Mouse (Mus musculus): ENCODE data around the gene Cuedc2.

The Cuedc2 gene

GRCm38 (mm10) chr19:46305432-46306267 lies 32.9 kb downstream of the Cuedc2 start:
- DNase-seq = peak; percentile 74

- no peak for DNase-seq
These were observed 33.6 kb downstream of the Cuedc2 start for GRCm38 (mm10) chr19:46304908-46305333.

GRCm38 (mm10) chr19:46304216-46304841 lies 34.2 kb downstream of the Cuedc2 start, which contains the start of gene Nfkb2:
Nfkb2 (plus strand) TSS chr19:46304320.
- DNase-seq = peak; percentile 77

DNA sequence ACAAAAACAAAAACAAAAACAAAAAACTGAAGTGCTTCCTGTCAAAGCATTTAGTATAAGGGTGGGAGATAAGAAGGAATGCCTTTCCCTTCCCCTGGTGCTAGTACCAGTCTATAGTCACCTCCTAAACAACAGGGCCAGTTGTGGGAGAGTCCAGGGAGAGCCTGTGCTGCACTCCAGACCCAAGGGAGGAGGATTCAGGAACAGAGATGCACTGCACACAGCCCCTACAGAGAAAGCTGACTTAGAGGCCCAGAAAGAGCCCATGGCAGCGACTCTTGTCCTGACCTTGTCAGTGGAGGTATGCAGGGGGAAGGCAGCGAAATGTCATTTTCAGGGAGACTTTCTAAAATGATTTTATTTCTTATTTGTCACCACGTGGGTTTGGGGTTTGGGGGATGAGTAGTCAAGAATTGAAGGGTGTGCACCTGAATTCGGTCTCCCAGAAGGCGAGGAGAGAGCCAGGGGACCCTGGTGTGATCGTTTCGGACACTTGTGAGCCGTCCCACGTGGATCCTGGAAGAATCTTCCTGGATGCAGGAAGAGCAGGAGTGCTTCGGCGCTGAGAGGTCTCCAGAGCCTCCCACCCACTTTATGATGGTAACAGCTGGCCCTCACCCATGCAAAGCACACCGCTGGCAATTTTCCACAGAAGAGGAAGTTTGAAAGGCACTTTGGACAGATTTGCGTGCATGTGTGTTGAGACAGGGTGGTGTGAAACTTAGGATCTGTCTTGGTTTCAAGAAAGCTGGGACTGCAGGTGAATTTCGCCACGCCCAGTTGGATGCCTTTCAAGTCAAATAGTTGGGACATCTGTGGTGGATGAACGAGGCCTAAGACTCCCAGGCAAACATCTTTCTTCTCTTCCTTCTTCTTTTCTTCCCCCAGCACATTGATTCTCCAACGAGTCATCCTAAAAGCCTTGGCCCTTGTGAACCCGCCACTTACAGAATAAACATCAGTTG lies 35.0 kb downstream of the Cuedc2 start:
- no peak for DNase-seq

- DNase-seq = no peak
These were observed 36.0 kb downstream of the Cuedc2 start for GRCm38 (mm10) chr19:46302551-46302950.

- no peak for DNase-seq
These were observed 38.0 kb downstream of the Cuedc2 start for GRCm38 (mm10) chr19:46300294-46301045.

DNA sequence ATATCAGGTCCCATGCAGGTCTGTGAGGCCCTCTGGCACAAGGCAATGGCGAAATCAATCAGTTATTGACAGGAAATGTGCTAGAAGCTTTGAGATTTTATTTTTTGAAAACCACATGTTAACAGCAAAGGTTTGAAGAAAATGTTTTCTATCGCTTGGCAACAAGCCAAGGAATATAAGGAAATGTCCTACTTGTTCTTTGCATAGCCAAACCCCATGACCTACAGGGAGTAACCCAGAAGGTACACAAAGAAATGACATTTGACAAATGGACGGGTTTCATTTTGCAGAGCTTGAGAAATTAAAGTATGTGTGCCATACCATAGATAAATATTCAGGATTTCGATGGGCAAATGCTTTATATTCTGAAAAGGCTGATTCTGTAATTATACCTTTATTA lies 41.6 kb downstream of the Cuedc2 start:
- no peak for DNase-seq

DNA sequence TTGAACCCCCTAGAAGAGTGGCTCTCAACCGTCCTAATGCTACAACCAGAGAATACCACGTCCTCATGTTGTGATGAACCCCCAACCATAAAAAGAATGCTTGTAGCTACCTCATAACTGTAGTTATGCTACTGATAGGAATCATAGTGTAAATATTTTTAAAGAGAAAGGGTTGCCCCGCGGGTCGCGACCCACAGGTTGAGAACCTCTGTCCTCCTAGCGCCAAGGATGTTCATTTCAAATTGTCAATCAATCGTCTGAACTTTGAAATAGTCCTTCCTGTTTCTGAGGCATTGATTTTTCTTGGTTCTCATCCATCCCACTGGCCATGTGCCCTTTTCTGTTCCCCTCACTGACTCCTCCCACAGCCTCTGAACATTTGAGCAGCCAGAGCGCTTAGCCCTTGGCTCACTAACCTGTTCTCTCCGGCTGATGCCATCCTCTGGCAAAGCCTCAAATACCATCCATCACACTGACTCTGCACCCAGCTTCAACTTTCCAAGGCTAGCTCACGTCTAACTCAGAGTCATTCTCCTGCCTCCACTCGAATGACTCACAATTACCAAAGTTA lies 47.9 kb downstream of the Cuedc2 start:
- DNase-seq = no peak

DNA sequence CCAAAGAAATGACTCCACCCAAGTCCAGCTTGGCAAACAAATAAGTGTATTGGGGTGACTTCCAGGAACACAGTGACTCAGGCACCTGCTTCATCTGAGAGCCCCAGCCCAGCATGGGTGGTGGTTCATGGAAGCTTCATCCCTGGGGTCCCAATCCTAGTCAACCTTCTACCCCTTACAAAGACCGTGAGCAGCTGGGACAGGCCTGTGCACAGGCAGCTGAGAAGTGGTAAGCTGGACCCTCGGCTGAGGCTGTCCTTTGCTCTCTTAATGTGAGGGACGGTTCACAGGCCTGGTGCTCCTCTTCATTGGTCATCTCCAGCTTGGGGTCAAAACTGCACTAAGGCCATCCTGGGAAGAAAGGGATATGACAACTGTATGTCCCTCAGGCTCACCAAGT lies 50.9 kb downstream of the Cuedc2 start:
- DNase-seq = no peak

GRCm38 (mm10) chr19:46286926-46287325 lies 51.6 kb downstream of the Cuedc2 start:
- DNase-seq = no peak

DNA sequence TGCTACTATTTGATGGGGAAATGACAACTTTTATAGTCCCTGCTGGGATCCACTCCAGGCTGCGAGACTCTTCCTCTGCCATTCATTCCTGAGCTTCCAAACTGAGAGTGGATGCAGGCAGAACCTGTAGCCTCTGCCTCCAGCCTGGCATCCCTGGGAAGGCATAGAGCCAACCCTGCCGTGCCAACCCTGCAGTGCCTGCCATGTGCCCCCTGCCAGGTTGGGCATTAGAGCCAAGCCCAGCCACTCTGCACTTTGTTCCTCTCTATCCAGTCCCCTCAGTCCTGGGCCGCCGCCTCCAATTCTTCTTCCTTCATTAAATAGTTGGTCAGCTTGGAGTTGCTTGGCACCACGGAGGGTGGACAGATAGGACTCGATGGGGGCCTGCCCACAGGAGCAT lies 52.5 kb downstream of the Cuedc2 start:
- no peak for DNase-seq

GRCm38 (mm10) chr19:46285631-46286030 lies 52.9 kb downstream of the Cuedc2 start:
- no peak for DNase-seq

DNA sequence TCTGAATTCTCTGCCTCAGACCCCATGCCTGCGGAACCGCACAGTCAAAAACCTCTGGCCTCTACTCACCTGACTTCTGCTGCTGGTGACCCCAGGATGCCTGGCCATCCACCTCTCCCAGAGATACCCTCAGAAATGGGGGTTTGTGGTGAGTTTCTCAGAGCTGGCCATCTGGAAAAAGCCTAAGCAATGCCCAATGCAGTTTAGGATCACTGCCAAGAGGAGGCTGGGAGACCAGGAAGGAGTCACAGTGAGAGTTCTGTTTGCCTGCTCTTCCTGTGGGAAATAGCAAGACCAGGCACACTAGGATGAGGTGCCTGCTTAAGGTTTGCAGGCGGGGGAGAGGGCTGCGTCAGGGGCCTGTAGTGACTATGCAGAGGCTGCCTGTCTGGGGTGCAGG lies 53.8 kb downstream of the Cuedc2 start:
- DNase-seq = no peak

DNA sequence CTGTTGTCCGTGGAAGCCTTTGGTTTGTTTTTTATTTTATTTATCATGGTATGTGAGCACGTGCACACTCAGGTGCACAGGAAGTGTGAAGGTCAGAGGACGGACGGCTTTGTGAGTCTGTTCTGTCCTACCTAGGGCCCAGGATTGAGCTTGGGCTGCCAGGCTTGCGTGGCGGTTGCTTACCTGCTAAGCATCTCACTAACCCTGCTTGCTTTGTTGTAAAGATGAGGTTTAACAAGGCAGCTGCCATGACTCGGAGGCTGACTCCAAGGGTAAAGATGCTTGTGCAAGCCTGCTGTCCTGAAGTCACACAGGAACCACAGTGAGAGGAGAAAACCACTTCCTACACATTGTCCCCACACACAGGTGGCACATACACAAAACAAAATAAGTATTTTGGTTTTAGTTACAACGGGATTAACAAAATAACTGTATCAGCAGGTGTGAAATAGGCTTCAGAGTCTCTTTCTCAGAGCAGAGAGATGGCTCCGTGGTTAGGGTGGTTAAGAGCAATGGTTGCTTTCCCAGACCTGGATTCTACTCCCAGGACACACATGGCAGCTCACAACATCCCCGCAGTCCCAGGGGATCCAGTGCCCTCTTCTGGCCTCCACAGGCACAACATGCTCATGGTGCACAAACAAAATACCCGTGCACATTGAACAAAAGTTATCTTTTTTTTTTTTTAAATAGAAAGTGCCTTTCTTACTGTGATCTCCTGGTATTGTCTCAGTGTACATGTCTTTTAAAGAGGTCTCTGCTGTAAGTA lies 56.2 kb downstream of the Cuedc2 start:
- DNase-seq = no peak

Data from right cerebral cortex, adult 18-20 months (tissue).